Mouse (Mus musculus) adrenal gland, adult 2 months (tissue): Measurements from ENCODE around the gene Csf2rb. TPM values are rescaled to one million over a fixed set of nuclear protein-coding genes. Genes with fewer than 3 reads are reported as not detected.

Experiments
- DNase-seq: peaks from one replicate; pipeline ENCODE4 v3.0.0; 2021
- microRNA-seq, 2 experiments: library from miRNA; unstranded; fragments of <30 nt; microRNA quantifications; one replicate each; pipeline ENCODE4 v1.2.0; 2021
- polyA plus RNA-seq: library from polyadenylated mRNA; depleted of rRNA; stranded (reverse); fragments of >200 nt; gene quantifications from 2 replicates; pipeline ENCODE4 v1.2.3, GENCODE M21; 2012; rRNA removed
- total RNA-seq, 2 experiments: library from RNA; stranded (reverse); gene quantifications; 2 replicates each; pipeline ENCODE4 v1.2.3; 2021

Gene Csf2rb
- total and polyA plus RNA-seq, 3 experiments, result 4.6 to 13.8 (median 8.9) TPM

DNA sequence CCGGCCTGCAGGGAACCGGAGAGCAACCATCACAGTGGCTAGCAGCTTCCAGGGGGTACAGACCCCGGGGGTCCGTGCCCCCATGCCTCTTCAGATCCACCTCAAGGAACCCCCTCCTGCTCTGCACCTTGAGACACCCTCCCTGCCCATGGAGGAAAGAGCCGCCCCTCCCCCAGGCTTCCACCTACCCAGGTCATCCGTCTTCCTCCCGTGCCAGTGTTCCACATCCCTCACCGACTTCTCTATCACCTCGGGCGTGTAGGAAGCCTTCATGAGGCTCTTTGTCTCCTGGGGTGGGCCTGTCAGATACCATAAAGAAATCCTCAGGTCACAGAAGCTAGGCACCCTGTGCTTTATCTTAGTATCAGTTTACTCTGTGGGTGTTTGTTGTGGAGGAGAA, 53.0 kb downstream of the Csf2rb start:
- DNase-seq, result no peak

DNA sequence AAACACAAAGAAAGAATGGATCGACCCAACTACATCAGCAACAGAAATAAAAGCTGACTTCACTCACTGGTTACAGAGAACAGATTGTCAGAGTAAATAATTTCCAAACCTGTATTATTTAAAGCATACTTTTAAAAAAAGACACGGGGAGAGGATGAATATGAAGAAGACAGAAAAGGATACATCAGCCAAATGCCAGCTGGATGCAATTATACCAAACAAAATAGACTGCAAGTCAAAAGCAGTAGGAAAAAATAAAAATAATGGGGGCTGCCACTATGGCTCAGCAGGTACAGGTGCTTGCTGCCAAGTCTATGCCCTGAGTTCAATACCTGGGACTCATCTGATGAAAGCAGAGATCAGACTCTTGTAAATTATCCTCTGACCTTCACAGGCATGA, 54.7 kb downstream of the Csf2rb start:
- no peak for DNase-seq

DNA sequence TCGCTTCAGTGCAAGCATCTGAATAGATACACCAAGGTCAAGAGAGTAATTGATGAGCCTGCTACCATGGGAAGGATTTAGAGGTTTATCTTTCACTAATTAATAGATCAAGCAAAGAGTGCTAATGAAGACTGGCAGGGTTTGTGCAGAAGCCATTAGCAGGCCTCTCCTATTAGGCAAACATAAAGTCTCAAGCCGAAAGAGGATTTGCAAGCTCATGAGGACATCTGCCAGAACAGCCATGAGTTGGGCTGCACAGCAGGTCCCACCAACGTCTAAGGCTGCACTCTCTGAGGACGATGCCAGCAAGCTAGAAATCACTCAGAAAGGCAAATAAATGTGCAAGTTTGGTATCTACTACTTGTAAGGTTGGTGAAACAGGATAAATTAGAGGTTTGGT, 55.2 kb downstream of the Csf2rb start:
- no peak for DNase-seq

DNA sequence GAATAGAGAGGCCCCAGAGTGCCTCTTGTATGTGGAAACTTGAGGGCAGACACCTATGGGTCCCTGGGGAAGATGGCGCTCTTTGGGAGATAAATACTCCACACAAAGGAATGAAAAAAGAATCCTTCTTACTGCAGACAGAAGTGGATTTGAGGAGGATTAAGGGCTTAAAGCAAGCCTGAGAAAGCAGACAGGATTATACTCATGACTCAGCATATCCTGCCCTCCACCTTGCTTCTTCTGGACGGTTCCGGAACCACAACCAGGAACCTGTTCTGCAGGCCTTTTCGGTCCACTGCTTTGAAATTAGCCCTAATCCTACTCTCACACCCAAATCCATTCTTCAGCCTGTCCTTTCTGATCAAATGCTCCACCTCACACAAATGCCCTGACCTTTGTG, 56.6 kb downstream of the Csf2rb start:
- DNase-seq, result no peak

DNA sequence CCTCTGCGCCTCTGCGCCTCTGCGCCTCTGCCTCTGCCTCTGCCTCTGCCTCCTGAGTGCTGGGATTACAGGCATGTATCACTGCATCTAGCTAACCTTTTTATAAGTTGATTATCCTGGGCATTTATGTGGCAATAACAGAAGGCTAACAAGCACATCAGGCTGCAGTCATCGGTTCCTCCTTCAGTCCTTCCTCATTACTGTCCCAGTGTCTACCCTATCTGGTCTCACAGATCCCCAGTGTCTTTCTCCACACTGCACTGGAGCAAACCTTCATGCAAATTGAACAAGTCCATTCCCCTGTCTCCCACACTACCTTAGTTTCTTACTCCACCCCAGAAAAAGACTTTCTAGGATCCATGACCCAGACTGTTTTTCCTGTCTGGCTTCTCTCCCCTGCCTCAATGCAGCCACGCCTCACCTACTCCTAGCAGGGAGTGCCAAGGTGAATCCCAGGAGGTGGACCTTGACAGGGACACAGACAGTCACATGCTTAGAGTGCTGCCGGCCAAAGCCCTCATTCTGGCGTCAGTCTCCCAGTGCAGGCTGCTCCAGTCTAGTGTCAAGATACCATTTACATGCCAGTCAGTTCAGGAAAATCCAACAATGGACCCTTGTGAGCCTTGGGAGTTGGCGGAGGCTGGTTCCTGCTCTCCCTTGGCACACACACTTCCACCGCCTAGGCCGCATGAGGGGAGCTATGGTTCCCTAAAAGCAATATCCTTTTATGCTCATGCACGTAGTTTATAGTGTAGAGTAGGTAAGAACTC, 58.1 kb downstream of the Csf2rb start:
- no peak for DNase-seq

DNA sequence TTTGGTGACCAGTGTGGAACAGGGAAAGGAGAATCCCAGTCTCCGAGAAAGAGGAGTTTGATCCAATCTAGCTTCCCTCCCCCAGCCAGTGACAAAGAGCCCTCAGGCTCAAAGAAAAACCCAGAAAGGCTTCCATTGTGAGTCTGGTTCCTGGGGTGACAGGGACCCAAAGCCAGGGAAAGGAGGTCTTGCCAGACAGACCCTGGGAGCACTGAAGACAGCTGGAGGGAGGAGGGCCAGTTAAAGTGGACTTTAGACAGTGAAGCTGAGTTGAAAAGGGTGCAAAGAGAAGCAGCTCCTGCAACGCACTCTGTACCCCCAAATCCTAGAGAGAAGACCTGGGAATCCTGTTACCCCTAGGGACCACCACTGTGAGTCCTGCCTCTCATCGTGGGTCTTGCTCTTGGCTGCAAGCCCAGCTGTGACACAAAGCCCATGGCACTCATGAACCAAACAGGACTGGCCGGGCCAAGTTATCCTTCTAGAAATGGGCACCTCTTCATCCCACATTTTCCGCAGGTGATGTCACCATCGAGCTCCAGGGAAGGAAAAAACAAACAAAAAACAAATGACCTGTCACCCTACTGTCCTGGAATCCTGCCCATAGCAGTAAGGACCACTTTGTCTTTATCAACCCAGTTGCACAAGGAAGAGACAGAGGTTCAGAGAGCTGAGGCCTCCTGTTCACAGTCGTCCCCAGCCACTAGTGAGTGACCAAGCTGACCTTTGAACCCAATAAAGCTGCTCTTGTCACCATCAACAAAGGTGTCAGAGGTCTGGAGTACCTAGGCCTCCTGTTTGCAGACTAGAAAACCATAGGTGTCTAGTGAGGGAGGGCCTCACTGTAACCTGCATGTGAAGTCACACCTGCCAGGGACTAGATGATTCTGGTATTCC, 58.9 kb downstream of the Csf2rb start:
- DNase-seq, result no peak

DNA sequence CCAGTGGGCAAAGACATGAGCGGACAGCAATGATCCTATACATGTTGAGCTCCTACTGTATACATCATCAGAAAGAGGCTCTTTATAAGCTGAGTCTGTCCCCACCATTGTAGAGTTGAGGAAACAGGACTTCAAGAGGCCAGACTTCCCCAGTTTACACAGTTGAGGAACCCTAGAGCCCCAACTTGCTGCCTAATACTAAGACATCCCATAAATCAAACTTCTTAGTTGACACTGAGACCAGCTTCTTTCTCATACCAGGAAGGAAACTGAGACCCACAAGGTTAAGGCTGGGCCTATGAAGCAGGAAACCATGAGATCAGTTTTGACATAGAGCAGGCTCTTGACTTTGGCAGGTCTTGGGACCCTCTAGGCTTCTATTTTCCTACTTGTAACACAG, 60.0 kb downstream of the Csf2rb start:
- DNase-seq, result no peak

DNA sequence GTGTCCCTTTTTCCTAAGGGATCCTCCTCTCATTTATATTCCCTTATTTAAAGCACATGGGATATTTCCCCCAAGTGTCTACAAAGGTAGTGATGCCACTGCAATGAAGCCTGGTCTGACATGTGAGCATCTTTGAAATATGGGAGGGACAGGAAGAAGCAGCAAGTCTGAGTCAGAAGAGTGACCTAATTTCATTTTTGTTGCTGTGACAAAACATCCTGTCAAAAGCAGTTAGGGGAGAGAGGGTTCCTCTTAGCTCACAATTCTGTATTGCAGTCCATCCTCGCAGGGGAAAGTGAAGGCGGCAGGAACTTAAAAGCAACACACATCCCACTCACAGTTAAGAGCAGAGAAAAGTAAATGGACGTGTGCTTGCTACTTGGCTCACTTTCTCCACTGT, 65.3 kb downstream of the Csf2rb start:
- no peak for DNase-seq

DNA sequence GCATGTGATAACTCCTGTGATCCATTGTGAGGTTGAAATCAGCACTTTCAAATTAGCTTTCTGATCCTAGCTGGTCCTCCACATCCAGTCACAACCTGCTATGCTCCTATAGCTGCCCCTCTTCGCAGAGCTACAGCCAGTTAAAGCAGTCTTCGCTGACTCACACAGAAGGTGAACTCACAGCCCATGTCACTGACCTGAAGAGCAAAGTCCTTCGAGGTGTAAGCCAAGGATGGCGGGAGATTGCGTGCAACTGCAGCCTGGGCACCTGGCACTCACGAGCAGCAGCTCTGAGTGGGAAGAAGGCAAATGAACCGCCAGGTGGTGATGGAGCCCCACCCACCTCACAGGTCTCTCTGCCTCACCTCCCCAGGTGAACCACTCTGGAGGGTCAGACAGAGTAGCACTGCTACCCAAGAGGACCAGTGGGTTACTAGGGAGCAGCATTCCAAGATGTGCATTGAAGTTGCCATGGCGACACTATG, 70.0 kb downstream of the Csf2rb start, which contains the start of gene Tex33:
Gene Tex33, minus strand, starts transcription at position 435 of the 485 bp plus-strand sequence.
- no peak for DNase-seq

DNA sequence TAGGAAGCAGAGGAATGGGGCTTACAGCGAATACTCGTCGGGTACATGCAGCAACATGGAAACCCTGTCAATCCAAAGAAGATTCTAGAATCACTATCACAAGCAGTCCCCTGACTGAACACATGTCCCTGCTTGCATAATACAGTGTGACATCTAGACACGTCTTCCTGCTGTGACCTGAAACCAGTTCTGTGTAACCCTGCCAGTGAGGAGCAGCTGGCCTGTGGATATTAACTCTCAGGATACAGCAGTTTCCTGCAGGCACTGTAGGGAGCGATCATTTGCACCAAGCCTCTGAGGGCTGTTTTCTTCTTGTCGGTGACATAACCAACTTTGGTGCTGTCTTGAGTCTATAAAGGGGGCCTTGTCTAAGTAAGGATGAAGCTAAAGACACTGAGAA, 75.8 kb downstream of the Csf2rb start:
- DNase-seq, result peak; percentile 35

DNA sequence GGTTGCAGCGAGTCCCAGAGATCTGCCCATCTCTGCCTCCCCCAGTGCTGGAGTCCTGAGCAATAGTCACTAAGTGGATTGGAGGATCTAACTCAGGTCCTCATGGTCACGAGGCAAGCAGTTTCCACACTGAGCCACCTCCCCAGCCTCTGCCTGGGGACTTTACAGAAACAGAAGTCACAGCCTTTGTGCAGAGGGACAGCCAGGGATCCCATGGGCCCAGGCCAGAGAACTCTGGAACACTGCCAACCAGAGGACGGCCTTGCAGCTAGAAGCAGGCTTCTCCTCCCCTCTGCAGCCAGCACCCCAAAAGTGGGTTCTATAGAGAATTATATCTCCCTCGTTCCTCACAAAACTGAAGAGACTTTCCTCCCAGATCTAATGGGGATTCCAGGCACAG, 76.4 kb downstream of the Csf2rb start:
- peak; percentile 92 for DNase-seq

DNA sequence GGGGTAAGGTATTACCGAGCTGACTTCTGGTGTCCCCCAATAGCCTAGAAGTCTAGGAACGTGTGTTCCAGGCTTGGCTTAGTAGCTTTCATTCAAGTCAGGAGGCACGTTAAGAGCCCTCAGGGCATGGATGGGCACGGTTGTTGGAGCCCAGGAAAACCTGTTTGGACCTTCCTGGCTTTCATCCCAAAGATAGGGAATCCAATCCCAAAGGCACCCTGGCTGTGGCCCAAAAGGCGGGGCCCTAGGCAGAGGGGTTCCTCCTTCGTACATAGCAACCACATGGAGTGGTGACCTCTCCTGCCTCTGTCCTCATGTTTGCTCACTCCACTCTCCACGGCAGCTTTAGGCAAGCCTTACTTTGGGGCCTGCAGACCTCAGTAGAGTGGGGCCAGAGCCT, 76.9 kb downstream of the Csf2rb start:
- peak; percentile 88 for DNase-seq

DNA sequence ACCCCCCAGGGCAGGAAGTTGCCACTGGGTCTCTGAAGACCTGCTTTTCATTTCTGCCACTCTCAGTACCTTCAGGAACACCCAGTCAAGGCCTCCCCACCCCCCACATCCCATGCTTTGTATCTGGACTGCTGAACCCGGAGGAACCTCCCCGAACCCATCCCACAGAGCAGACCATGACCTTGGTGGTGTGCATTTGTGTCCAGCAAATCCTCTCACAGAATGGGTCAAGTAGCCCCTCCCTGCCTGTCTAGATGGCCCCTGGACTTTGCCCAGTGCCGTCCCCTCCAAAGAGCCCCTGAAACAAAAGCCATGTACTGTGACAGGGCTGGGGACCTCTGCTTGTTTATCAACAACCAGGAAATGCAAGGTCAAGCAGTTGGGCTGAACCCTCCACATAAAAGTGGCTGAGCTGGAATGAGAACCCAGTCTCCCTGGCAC, 77.8 kb downstream of the Csf2rb start:
- peak; percentile 89 for DNase-seq

Small RNA genes lying within 50 kb of the gene (microRNA-seq; reads per million reads assigned to microRNA genes)
- gene Mir7676-1 (0 reads per million in 2 experiments), gene Mir7676-2 (0 reads per million in 2 experiments)

Other genes starting within 250 kb of the Csf2rb start
- gene Cacng2, start 205.7 kb upstream of the Csf2rb start, total RNA-seq, result under 1 TPM; 0.32 to 0.45 TPM
- 0.19 and 0.36 TPM in 2 replicates for gene Cacng2, start 205.7 kb upstream of the Csf2rb start, polyA plus RNA-seq
- gene Ift27, start 151.6 kb upstream of the Csf2rb start, total RNA-seq, result 10 to 100 TPM; 10.4 to 16.4 TPM
- 50.0 and 65.5 TPM in 2 replicates for gene Ift27, start 151.6 kb upstream of the Csf2rb start, polyA plus RNA-seq
- gene Pvalb, start 119.4 kb upstream of the Csf2rb start, total RNA-seq, result not detected
- gene Pvalb, start 119.4 kb upstream of the Csf2rb start, polyA plus RNA-seq, result not detected in 2 replicates
- 1 to 10 TPM; 2.9 to 4.5 TPM for gene Ncf4, start 81.0 kb upstream of the Csf2rb start, total RNA-seq
- gene Ncf4, start 81.0 kb upstream of the Csf2rb start, polyA plus RNA-seq, result 2.0 and 2.9 TPM in 2 replicates
- 1 to 10 TPM; 1.1 to 1.2 TPM for gene Csf2rb2, start 20.0 kb upstream of the Csf2rb start, total RNA-seq
- gene Csf2rb2, start 20.0 kb upstream of the Csf2rb start, polyA plus RNA-seq, result 1.2 and 2.2 TPM in 2 replicates
- not detected for gene Tex33, start 70.2 kb downstream of the Csf2rb start, total RNA-seq
- not detected in 2 replicates for gene Tex33, start 70.2 kb downstream of the Csf2rb start, polyA plus RNA-seq
- gene Tst, start 80.2 kb downstream of the Csf2rb start, total RNA-seq, result 100 to 1,000 TPM; 218 to 366 TPM
- gene Tst, start 80.2 kb downstream of the Csf2rb start, polyA plus RNA-seq, result 391 and 410 TPM in 2 replicates
- gene Mpst, start 80.7 kb downstream of the Csf2rb start, total RNA-seq, result 10 to 100 TPM; 59.0 to 63.2 TPM
- 342 and 389 TPM in 2 replicates for gene Mpst, start 80.7 kb downstream of the Csf2rb start, polyA plus RNA-seq
- gene Kctd17, start 102.8 kb downstream of the Csf2rb start, total RNA-seq, result 100 to 1,000 TPM in 1 of 2 experiments, 10 to 100 TPM in 1; 81.6 to 102 TPM
- 344 and 374 TPM in 2 replicates for gene Kctd17, start 102.8 kb downstream of the Csf2rb start, polyA plus RNA-seq
- gene Tmprss6, start 142.9 kb downstream of the Csf2rb start, total RNA-seq, result 1 to 10 TPM in 1 of 2 experiments, under 1 TPM in 1; 0.59 to 3.3 TPM
- gene Tmprss6, start 142.9 kb downstream of the Csf2rb start, polyA plus RNA-seq, result 3.5 and 4.7 TPM in 2 replicates
- 1 to 10 TPM; 1.3 to 1.5 TPM for gene Il2rb, start 169.5 kb downstream of the Csf2rb start, total RNA-seq
- gene Il2rb, start 169.5 kb downstream of the Csf2rb start, polyA plus RNA-seq, result 3.8 and 4.9 TPM in 2 replicates
- 10 to 100 TPM; 16.9 to 30.1 TPM for gene C1qtnf6, start 205.7 kb downstream of the Csf2rb start, total RNA-seq
- 63.2 and 92.2 TPM in 2 replicates for gene C1qtnf6, start 205.7 kb downstream of the Csf2rb start, polyA plus RNA-seq
- gene Sstr3, start 218.9 kb downstream of the Csf2rb start, total RNA-seq, result 1 to 10 TPM in 1 of 2 experiments, under 1 TPM in 1; 0.43 to 1.6 TPM
- gene Sstr3, start 218.9 kb downstream of the Csf2rb start, polyA plus RNA-seq, result 0.16 and 0.93 TPM in 2 replicates
- 1 to 10 TPM; 8.1 to 9.6 TPM for gene Rac2, start 247.0 kb downstream of the Csf2rb start, total RNA-seq
- 33.4 and 40.2 TPM in 2 replicates for gene Rac2, start 247.0 kb downstream of the Csf2rb start, polyA plus RNA-seq